Mouse (Mus musculus): ENCODE measurements at regions not wholly inside any gene's neighbourhood (a gene's known extent, or its start where the extent isn't known, plus 50 kb on each side); places are given as distances from the start of the nearest gene placed in this dataset.

DNA sequence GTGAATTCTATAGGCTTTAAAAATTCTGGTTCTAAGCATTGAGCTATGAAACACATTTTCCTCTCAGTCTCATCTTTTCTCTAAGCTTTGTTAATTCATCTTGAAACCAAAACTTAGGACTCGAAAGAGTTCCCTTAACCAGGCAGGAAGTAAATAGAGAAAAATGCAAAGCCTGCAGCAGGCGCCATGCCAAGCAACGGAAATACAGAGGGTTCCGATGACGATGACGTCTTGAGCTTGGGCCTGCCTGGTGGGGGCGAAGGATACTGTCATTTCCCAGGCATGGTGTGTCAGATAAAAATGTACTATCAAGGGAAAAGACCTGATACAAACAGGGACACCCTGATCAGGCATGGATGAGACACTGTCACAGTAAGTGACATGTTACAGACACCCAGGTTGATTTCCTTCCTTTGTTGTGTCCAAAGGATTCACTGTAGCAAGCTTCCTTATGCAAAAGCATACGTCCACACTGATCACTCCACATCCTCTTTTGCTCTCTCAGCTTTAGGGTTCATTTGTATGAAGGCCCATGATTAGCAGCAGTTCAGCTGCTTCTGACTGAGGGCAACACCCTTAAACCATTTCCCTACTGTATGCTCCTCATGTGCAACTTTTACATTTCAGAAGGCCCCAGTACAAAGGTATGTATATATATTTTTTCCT is 135.0 kb downstream of the Cemip2 start:
- intact Hi-C loops (cut with DNase I), result loop anchor here (2.0 kb wide), 1 partner anchor 30 kb away; no protein-coding TSS in a partner anchor
- DNase-seq, result peak; percentile 47 to 51

DNA sequence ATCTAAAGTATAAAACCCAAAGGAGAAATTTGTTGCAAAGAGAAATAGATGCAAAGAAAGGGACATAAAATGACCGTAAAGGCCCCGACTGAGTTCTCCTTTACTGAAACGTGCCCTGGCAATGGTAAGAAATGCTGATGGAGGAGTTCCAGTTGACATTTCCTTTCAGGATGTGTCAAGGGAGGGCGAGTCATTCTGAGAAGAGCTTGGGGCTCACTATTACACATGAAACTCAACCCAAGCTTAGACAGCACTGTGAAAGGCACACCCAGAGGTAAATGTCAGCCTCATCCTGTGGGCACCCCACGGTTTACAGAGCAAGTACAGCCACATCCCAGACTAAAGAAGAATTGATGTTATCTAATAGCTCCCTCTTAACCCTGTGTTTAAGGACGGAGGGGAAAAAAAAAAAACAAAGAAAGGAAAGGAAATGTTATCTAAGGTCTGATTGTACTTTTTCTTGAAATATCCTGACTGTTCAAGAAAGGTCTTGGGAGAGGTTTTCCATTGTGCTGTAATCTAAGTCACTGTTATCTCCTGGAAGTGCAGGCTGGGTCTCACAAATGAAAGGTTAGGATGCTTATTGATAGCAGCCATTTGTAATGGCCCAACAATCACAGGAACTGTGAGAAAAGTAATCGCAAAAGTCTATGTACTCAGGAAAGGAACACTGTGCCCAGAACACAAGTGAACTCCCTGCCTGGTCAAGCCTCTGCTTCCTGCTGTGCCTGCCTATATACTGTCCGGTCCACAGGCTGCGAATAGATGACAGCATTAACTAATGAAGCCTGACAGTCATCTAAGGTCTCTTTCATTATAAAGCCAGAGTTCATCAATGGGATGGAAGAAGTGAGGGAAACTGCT is 135.8 kb downstream of the Cemip2 start:
- intact Hi-C loops (cut with DNase I), result loop anchor here (2.0 kb wide), 1 partner anchor 29 kb away; no protein-coding TSS in a partner anchor
- DNase-seq, result peak; percentile 35 to 38

DNA sequence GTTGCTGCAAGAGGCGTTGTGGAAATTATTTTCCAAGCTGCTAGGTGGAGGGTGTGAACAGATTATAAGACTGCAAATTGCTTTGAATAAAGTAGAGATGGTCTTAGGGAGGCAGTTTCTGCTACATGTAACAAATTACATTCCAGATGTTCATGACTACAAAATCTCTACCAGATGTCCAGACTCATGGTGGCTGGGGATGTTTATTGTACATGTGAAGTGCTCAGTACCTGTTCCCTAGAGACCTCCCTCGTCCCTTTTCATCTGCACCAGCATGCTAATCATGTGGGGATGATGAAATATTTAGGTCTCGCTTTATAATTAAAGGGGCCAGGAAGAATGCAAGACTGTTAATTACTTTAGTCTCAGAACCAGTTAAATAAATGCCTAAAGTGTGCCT is 136.5 kb downstream of the Cemip2 start:
- DNase-seq, result no peak
- intact Hi-C loops (cut with DNase I), result no loop called here

DNA sequence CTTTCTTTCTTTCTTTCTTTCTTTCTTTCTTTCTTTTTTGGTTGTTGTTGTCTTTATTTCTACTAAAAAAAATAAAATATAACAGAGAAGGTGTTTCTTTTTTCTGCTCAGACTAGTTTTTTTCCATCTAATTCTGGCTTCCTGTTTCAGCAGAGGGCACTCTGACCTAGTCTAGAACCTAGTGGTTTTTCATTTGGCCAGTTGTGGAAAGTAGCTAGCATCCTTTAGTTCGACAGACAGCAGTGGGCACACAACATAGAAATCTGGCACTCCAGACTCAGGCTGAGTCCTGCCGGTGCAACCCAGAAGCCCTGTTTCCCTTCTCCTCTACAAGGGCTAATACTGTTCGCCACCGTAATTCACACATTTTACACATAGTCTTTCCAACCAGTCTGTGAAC is 140.0 kb downstream of the Cemip2 start:
- intact Hi-C loops (cut with DNase I), result no loop called here
- no peak for DNase-seq

DNA sequence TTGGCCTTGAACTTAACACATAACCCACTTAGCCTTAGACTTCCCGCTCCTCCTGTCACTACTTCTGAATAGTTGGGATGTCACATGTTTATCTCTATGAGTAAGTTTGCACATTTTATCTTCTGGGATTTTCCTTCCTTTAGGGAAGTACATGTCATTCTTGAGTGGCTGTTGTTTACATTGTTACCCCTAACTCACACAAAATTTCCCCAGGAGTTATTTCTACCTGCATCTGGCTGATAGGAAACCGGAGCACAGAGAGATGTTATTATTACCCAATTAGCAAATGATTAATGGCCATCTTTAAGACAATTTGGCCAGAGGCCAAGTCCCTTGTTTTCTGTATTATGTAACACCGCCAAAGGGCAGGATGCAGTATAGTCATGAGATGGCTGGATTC is 140.9 kb downstream of the Cemip2 start:
- DNase-seq, result no peak
- intact Hi-C loops (cut with DNase I), result no loop called here

DNA sequence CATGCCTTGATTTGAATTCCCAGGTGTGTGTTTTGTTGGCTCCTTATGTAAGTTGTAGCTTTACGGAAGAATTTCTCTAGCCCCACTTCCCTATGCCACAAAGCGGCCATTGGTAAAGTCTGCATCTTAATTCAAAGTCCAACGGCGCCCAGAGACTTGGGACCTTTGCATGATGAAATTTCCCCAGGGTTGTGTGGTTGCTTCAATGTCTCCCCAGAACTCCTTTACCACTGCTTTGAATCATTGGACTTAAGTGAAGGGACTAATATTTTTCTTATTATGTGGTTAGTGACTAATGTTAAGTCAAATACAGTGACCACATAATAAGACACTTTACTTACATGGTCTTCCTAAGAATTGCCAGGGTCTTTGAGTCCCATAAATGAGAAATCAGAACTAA is 162.0 kb downstream of the Cemip2 start:
- intact Hi-C loops (cut with DNase I), result loop anchor here (5.0 kb wide), 5 partner anchors 43 to 368 kb away; no protein-coding TSS in a partner anchor
- DNase-seq, result no peak

DNA sequence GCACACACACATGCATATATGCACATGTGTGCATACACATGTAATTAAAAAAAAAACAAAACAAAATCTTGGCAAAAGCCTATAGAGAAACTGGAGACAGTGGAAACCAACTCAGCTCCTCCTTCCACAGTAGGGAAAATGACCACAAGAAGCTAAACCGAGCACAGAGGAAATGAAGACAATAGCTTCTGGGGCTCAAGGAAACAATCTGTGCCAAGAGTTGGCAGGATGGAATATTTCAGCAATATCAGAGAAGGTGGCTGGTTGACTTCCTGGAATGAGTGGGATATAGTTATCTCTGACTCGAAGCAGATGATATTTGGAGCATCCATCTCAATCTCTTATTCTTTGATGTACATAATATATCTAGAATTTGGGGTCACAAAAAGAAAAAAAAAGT is 163.6 kb downstream of the Cemip2 start:
- intact Hi-C loops (cut with DNase I), result loop anchor here (2.0 to 5.0 kb wide), 8 partner anchors 29 to 369 kb away; partner anchors contain the start of gene Cemip2
- no peak for DNase-seq

DNA sequence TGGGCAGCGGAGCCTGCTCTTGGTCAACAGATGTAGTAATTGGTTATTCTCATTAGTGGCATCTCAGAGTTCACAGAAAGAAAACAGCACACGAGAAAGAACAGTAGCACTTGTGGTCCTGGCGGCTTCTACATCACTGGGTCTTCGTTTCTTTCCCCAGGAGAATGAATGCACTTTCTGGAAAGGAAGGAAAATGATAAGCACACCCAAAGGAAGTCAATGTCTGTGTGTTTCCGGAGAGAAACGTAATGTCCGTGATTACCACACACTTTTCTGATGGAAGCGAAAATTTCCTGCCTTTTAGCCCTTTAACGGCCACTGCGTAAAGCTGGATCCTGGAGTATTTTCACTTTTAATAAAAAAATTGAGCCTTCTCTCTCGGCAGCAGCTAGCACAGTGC is 164.1 kb downstream of the Cemip2 start:
- intact Hi-C loops (cut with DNase I), result loop anchor here (2.0 to 5.0 kb wide), 8 partner anchors 29 to 370 kb away; partner anchors contain the start of gene Cemip2

DNA sequence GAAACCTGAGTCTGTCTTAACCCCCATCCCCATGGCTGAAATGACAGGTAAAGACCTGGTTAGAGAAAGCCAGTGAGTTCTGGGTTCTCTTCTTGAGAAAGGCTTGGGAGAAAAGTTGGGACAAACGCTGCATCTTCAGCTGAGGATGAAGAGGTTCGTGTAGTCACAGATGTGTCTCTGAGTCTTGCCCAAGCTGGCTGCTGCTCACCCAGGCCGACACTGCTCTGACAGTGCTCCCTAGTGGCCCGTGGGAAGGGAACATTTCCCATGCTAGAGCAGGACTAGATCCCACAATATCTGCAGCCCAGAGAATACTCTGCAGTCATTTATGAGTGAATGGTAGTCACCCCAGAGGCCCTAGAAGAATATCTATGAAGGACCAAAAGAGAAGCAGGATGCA is 165.3 kb downstream of the Cemip2 start:
- peak; percentile 62 to 64 for DNase-seq
- intact Hi-C loops (cut with DNase I), result loop anchor here (1.0 to 5.0 kb wide), 9 partner anchors 31 to 371 kb away; partner anchors contain the start of gene Cemip2

More for the DNA sequence above, 164.1 kb downstream of the Cemip2 start:
- DNase-seq, result peak in 1 of 2 experiments; percentile 42

DNA sequence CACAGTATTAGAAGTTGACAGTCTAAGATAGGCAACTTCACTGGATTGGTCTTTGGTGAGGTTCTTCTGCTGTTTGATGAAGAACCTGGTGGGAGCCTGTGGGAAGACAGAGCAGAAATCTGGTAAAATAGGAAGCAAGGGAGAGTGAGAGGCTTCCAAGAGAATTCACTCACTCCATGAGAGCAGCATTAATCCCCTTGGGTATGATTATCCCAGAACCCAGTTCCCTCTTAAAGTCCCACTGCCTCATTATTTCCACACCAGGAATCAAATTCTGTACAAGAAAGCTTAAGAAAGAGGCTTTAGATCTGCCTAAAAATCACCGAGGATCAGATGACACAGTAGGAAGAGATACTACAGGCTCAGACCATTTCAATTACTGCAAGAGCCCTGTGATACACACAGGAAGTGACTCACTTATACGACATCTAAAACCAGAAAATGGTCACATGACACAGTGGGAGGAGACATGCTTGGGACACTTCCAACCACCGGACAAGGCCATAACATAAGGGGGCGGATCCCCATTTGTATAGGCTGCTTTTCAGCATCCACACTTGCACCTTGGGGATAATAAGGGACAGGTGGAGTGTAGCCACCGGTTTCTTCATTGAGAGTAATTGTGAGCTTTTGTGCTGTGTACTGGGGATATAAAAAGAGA is 168.2 kb downstream of the Cemip2 start:
- intact Hi-C loops (cut with DNase I), result no loop called here
- peak; percentile 19 to 24 for DNase-seq

DNA sequence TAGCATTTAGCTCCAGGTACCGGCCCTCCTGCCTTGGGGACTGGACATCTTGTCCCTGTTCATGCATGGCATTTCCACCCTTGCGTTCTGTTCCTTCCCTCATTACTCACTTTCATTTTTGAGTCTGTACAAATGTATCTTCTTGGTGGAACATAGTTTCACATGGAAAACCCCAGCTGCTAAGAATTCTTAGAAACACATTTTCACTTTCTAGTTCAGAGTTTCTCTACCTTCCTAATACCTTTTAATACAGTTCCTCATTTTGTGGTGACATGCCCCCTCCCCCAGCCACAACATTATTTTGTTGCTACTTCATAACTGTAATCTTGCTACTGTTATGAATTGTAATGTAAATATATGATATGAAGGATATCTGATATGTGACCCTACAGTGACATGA is 169.9 kb downstream of the Cemip2 start:
- intact Hi-C loops (cut with DNase I), result no loop called here
- no peak for DNase-seq

DNA sequence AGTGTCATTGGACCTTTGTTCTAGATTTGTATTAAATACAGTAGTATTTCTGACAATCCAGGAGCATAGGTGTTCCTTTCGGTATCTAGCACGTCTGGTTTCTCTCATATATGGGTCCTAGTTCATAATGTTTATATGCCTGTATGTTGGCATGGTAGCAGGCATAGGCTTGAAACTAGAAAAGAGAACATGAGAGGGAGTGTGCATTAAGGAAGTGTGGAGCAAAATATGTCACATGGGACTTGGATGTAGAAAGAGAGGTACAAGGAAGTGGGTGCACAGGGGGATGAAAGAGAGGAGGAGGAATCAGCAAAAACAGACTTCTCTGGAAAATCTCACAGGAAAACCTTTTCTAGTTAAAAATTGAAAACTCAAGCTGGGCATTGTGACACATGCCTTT is 176.2 kb upstream of the Trpm3 start:
- intact Hi-C loops (cut with DNase I), result no loop called here
- no peak for DNase-seq

DNA sequence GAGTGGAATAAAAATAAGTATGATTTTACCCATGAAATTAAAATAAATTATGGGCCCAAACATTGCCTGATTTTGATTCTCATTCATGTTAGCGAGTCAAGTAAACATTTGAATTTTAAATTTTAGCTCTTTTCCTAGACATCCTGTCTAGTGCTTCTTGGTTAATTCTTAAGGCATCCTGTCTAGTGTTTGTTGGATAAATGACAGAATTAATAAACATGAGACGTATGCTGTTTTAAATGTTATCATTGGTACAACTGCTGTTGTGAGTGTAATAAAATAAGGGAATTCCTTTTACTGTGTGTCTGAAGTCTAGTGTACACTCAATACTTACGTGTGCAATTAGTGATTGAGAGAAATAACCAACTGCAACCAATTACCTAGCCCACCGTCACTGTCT is 149.0 kb upstream of the Trpm3 start:
- no peak for DNase-seq
- intact Hi-C loops (cut with DNase I), result no loop called here

DNA sequence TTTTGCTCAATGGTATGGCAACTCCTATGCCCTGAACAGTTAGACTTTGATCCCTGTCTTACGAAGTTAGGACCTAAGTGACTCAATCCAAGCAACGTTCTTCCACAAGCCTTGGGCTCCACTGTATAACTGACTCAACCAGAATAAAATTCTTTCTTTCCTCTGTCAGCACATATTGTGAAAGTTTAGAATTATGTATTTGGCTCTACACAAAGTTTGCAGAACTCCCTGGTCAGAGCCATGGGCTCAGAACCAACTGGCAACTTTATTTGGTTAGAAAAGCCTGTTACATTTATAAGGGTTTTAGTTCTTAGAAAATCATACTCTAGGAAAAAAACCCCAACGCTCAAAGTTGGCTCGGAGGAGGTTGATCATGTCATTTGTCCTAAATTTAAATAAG is 147.9 kb upstream of the Trpm3 start:
- intact Hi-C loops (cut with DNase I), result no loop called here
- peak; percentile 65 to 71 for DNase-seq

DNA sequence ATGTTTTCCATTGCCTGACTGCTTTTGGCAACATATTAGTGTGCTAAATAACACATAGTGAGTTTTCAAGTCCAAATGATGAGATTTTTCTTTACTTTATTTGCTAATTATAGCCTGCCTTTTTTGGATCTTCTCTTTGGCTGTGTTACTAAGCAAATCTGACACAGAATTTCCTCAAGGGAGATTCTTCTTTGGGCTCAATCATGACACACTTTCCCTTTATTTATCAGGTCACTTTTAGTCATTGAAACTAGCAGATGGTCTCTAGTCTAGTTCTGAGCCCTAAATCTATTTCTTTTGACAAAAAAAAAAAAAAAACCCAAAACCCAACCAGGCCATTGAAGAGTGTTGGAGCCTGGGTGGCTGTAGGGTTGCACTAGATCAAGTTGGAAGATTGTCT is 147.4 kb upstream of the Trpm3 start:
- DNase-seq, result no peak
- intact Hi-C loops (cut with DNase I), result no loop called here

DNA sequence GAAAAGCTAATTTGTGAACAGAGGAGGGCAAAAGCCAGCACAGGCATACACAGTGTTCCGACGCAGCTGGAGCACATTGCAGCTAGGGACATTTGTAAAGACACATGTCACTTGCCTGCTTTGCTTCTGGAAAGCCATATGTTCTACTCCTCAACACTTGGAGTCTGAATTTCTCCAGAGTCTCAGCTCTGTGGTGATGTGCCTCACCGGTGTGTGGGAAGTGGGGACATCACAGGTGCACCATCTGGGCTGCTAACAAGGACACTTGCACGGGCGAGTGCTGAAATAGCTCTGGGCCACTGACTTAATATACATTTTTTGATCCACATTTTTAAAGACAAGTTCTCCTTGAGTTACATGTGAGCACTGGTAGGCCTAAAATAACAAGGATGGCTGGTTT is 139.2 kb upstream of the Trpm3 start:
- no peak for DNase-seq
- intact Hi-C loops (cut with DNase I), result no loop called here

DNA sequence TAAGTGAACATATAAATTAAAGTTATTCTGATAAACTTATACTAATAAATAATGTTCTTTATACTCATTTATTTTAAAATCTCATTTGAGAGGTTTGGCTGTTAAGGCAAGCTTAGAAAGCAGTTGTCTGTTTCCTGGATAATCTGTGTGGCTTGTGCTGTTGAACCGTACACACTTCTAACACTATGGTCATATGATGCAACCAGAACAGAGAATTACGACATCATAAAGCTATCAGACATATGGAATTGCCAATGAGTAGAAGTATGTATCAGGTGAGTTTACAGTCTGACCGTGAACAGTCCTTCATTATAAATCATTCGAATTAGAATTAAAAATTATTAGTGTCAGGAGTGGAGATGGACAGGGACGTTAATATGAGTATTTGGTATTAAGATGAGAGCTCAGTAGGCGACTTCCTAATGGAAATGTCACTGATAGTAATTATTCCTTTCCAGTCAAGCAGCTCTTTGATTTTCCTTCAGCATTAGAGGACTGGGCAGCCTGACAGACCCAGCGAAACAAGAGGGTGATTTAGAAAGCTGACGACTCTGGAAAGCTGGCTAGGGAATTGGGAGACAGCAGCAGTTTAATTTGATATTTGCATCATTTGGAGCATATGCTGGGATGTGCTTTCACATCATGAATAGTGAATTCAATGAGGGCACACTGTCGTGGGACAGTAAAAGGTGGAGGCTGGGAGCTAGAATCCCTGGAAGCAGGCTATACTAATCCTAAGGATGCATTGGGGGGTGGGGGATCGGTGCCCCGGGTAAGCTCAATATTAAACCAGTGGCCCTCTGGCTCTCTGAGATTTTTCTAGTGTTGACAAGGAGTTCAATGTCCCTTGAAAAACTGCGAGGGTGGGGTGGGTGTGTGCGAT is 130.6 kb upstream of the Trpm3 start:
- intact Hi-C loops (cut with DNase I), result no loop called here
- DNase-seq, result no peak

DNA sequence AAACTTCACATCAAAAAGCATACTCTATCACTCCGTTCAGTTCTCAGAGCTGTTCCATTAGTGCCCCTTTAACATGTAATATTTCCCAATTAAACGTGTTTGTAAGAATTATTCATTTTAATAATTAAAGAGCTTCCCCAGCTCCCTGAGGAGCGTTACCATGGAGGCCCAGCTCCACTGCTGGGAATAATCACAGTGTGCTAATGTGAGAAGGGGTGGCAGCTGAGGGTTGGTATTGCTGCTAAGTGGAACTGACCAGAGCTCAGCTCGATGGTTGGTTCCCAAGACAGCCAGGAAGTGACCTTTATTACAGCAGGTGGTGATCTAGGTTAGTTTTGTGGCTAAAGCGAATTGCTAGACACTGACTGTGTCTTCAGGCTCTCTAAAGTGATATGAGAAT is 128.6 kb upstream of the Trpm3 start:
- DNase-seq, result no peak
- intact Hi-C loops (cut with DNase I), result no loop called here

DNA sequence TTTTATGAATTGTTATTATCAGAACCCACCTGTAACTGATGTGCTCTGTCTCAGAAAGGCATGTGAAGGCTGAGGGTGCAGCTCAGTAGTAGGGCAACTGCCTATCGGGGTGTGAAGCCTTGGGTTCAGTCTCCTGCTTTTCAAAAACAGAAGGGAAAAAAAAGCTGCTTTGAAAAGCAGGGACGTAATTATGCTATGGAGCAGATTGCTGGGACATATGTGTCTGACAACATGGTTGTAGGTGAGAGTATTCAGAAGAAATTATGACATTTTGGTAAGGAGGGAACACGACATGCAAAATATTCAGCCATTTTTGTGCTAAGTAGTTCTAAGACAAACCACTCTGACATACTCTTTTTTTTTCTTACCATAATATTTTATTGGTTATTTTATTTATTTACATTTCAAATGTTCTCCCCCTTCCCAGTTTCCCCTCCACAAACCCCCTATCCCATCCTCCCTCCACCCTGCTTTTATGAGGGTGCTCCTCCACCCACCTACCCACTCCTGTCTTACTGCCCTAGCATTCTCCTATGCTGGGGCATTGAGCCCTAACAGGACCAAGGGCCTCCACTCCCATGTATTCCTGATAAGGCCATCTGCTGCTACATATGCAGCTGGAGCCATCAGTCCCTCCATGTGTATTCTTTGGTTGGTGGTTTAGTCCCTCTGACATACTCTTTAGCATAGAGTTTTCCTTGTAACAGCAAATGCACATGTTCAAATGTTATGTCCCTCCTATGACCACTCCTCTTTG is 122.8 kb upstream of the Trpm3 start:
- intact Hi-C loops (cut with DNase I), result no loop called here
- DNase-seq, result no peak

DNA sequence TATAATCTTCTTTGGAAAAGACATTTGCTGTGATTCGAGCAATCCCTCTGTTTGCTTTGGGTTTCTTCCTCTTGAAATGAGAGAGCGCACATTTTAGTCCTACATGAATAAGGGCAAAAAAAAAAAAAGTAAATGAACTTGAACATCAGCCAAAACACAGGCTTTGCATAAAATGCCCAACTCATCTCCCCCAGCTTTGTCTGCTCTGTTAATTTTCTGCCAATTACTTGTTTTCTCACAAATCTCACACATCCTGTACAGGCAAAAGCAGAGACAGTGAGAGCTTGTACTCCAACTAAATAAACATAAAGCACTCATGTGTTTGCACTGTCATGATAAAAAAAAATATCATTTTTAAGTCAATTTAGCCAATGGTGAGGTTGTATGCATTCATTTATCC is 121.4 kb upstream of the Trpm3 start:
- intact Hi-C loops (cut with DNase I), result no loop called here
- DNase-seq, result no peak

All from heart, postnatal 10 days (tissue).